Mouse (Mus musculus) cortical plate, adult 2 months (tissue): ENCODE measurements around the gene Mrpl50.

Source experiments
- CTCF ChIP-seq: fragments of 200-500 bp; IDR thresholded peaks from 2 replicates; pipeline ENCODE4 v1.5.1; 2011; ENCODE audit warnings: mild to moderate bottlenecking, control low read depth, low read length; ENCODE audit not compliant: insufficient read depth; ENCODE audit errors: extremely low read depth
- POLR2A ChIP-seq: fragments of 200-500 bp; IDR thresholded peaks from 2 replicates; pipeline ENCODE4 v1.6.1; 2011; ENCODE audit warnings: mild to moderate bottlenecking, low read length, control low read depth; ENCODE audit not compliant: insufficient read depth; ENCODE audit errors: extremely low read depth

DNA sequence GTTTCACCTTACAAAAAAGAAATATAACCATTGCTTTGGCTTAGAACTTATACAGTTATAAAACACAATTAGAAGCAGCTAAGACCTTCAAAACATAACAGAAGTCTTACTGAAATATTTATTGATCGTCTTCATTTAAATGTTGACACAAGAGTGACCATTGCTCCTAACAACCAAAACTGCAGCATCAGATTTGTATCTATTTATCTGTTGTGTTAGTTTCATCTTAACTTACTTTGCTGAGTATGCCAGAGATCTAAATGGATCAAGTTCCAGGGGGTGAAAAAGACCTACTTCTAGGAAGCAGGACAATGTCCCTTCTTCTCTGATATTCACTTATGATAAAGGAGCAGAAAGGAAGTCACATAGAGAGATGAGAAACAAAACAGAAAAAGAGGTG lies 17.3 kb downstream of the Mrpl50 start:
- TF ChIP-seq POLR2A (no peak), CTCF (no peak)
